17 mouse cellular contexts compared by ENCODE assay signal in genomic region chr9:63591661-63592256, GRCm38 (mm10). TPM values are rescaled to one million over a fixed set of nuclear protein-coding genes. Genes with fewer than 3 reads are reported as not detected.
"Had no signal": no experiment of that assay in that cellular context is flagged by ENCODE, and none has a peak within 500 bp of the region (broad histone marks: within the 10 kb centered on the region; RNA-seq: fewer than 3 reads in every experiment).

No protein-coding gene starts in this region.

- H3K9ac ChIP-seq: kidney, embryonic 15.5 days; limb, embryonic 15.5 days; liver, embryonic 15.5 days; lung, embryonic 14.5 days; midbrain, embryonic 15.5 days; stomach, embryonic 15.5 days had no signal

- H3K9me3 ChIP-seq: kidney, embryonic 15.5 days; limb, embryonic 15.5 days; liver, embryonic 15.5 days; midbrain, embryonic 10.5 days; midbrain, embryonic 15.5 days; stomach, embryonic 15.5 days had no signal

- H3K4me3 ChIP-seq: kidney, embryonic 15.5 days; limb, embryonic 15.5 days; liver, embryonic 15.5 days; midbrain, embryonic 10.5 days; midbrain, embryonic 15.5 days; stomach, embryonic 15.5 days had no signal

- DNase-seq: kidney, adult 2 months; kidney, postnatal 14 days; lung, embryonic 14.5 days; lung, postnatal 10 days; lung, postnatal 4 days; right cerebral cortex, postnatal 14 days; thymus, postnatal 36 days had no signal

- H3K4me2 ChIP-seq: kidney, embryonic 15.5 days; limb, embryonic 15.5 days; liver, embryonic 15.5 days; lung, embryonic 14.5 days; midbrain, embryonic 15.5 days; stomach, embryonic 15.5 days had no signal

- H3K27me3 ChIP-seq: kidney, embryonic 15.5 days; limb, embryonic 15.5 days; liver, embryonic 15.5 days; midbrain, embryonic 15.5 days; stomach, embryonic 15.5 days had no signal

- ATAC-seq: intestine, embryonic 16.5 days; midbrain, embryonic 15.5 days had no signal

- H3K4me1 ChIP-seq: kidney, embryonic 15.5 days; liver, embryonic 15.5 days; midbrain, embryonic 10.5 days; midbrain, embryonic 15.5 days; stomach, embryonic 15.5 days had no signal

- H3K27ac ChIP-seq: kidney, embryonic 15.5 days; limb, embryonic 15.5 days; liver, embryonic 15.5 days; midbrain, embryonic 10.5 days; midbrain, embryonic 15.5 days; stomach, embryonic 15.5 days had no signal

- H3K36me3 ChIP-seq: kidney, embryonic 15.5 days; limb, embryonic 15.5 days; liver, embryonic 15.5 days; midbrain, embryonic 10.5 days; midbrain, embryonic 15.5 days; stomach, embryonic 15.5 days had no signal

RNA-seq across cellular contexts. Expression of gene Iqch, which starts 10.5 kb away (rescaled TPM):
- total RNA-seq: left cerebral cortex, adult 18-20 months had no signal
- polyA plus RNA-seq: intestine, embryonic 16.5 days; large intestine, adult 2 months; liver, embryonic 15.5 days; spleen, adult 2 months had no signal
